Mouse (Mus musculus) ES-Bruce4 (cell line): ENCODE measurements around the gene 9130213A22Rik. TPM values are rescaled to one million over a fixed set of nuclear protein-coding genes. Genes with fewer than 3 reads are reported as not detected.

Experiments
- H3K27ac ChIP-seq: 2 replicates; pipeline ENCODE4 v1.5.1; 2012; ENCODE audit warnings: low read length, inconsistent platforms; ENCODE audit not compliant: insufficient read depth
- H3K27me3 ChIP-seq: 2 replicates; pipeline ENCODE4 v1.6.1; 2012; ENCODE audit warnings: mild to moderate bottlenecking, low read length, inconsistent platforms; ENCODE audit not compliant: control insufficient read depth, poor library complexity, insufficient read depth, severe bottlenecking
- H3K36me3 ChIP-seq: 2 replicates; pipeline ENCODE4 v1.6.1; 2012; ENCODE audit warnings: inconsistent platforms, mild to moderate bottlenecking, low read length, moderate library complexity; ENCODE audit not compliant: control insufficient read depth, poor library complexity, insufficient read depth, severe bottlenecking
- H3K4me1 ChIP-seq: one replicate; pipeline ENCODE4 v1.8.1; 2011; ENCODE audit warnings: low read length; ENCODE audit not compliant: control insufficient read depth, insufficient read depth
- H3K4me3 ChIP-seq: 2 replicates; pipeline ENCODE4 v1.5.1; 2011; ENCODE audit warnings: low read depth, mild to moderate bottlenecking, low read length
- H3K9ac ChIP-seq: 2 replicates; pipeline ENCODE4 v1.6.1; 2012; ENCODE audit warnings: low read depth, mild to moderate bottlenecking, inconsistent platforms; ENCODE audit not compliant: poor library complexity, severe bottlenecking
- H3K9me3 ChIP-seq: replicated peaks from 2 replicates; pipeline ENCODE4 v1.6.1; 2012; ENCODE audit warnings: mild to moderate bottlenecking, low read length, inconsistent platforms; ENCODE audit not compliant: control insufficient read depth, poor library complexity, insufficient read depth, severe bottlenecking
- CTCF ChIP-seq: IDR thresholded peaks from one replicate; pipeline ENCODE4 v1.8.1; 2011; ENCODE audit warnings: low read depth, low read length
- EP300 ChIP-seq: IDR thresholded peaks from 2 replicates; pipeline ENCODE4 v1.6.1; 2011; ENCODE audit warnings: low read depth, low read length; ENCODE audit not compliant: insufficient read depth
- POLR2A ChIP-seq: IDR thresholded peaks from one replicate; pipeline ENCODE4 v1.8.1; 2011; ENCODE audit warnings: low read length; ENCODE audit not compliant: insufficient read depth
- polyA plus RNA-seq: library from polyadenylated mRNA; stranded (reverse); fragments of >200 nt; gene quantifications from 2 replicates; pipeline ENCODE4 v1.2.4, GENCODE M21; 2011; ENCODE audit warnings: low read depth; ENCODE audit not compliant: missing spikeins, insufficient read depth, insufficient read length

Gene 9130213A22Rik
- polyA plus RNA-seq, 1 experiment = not detected

DNA sequence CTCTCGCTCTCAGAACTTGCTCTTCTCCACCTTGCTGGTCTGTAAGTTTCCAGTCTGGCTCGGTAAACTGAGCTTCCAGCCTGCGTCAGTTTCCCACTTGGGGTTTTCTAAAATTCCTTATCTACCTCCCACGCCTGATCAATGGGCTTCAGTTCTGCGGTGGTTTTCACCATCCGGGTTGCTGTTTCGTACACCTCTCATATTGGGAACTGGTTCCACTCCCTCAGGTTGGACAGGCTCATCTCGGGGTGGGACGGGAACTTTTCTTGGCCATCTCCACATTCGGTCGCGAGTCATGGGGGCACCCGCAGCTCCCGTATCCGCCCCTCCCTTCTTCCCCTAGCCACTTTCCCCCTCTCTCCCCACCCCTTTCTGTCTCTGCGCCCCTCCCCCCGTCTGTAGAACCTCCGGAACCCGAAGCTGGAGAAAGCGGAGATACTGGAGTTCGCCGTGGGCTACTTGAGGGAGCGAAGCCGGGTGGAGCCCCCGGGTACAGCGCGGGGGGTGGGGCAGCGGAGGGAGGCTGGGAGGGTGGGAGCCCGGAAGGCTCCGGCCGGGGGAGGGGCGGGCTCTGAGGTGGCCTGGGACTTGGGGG, 551 bp downstream of the 9130213A22Rik start:
- Histone ChIP-seq H3K27ac (no peak overlapping the region), H3K4me1 (peaks cover 2% of the 10 kb centered on the region), H3K36me3 (no peaks in the 10 kb centered on the region), H3K27me3 (peaks cover 20% of the 10 kb centered on the region), H3K4me3 (peak overlapping the region; percentile 89), H3K9ac (peak overlapping the region; percentile 73), H3K9me3 (no peaks in the 10 kb centered on the region)
- TF ChIP-seq CTCF (no peak), POLR2A (no peak), EP300 (no peak)

DNA sequence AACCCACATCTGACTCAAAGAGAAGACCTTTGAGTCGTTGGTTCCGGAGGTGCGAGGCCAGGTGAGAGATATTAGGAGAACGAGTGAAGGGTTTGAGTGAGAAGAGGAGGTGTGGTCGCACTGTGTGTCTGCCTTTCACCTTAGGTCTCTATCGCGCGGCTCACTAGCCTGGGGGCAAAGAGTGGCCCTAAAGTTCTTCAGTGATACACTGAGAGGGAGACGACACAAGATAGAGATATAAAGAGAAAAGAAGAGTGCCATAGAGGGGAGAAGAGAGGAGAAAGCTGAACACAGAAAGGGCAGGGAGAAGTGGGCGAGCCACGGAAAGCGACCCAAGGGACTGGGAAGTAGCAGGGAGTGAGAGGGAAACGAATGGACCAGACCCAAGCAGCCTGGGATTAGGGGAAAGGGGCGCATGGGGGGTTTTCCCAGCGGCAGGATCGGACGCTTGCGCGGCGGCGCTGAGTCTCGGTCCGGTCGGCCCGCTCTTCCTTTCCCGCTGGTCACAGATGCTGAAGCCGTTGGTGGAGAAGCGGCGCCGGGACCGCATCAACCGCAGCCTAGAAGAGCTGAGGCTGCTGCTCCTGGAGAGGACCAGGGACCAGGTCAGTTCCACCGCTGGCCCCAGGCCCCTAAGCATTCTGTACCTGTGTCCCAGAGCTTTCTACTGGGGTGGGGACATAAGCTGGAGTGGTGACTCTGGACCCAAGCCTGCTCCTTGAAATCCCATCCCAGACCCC, 1.2 kb downstream of the 9130213A22Rik start:
- Histone ChIP-seq H3K9me3 (no peaks in the 10 kb centered on the region), H3K36me3 (no peaks in the 10 kb centered on the region), H3K4me3 (peak overlapping the region; percentile 89), H3K4me1 (no peaks in the 10 kb centered on the region), H3K9ac (peak overlapping the region; percentile 73), H3K27me3 (peaks cover 22% of the 10 kb centered on the region), H3K27ac (no peak overlapping the region)
- TF ChIP-seq POLR2A (no peak), CTCF (no peak), EP300 (no peak)

DNA sequence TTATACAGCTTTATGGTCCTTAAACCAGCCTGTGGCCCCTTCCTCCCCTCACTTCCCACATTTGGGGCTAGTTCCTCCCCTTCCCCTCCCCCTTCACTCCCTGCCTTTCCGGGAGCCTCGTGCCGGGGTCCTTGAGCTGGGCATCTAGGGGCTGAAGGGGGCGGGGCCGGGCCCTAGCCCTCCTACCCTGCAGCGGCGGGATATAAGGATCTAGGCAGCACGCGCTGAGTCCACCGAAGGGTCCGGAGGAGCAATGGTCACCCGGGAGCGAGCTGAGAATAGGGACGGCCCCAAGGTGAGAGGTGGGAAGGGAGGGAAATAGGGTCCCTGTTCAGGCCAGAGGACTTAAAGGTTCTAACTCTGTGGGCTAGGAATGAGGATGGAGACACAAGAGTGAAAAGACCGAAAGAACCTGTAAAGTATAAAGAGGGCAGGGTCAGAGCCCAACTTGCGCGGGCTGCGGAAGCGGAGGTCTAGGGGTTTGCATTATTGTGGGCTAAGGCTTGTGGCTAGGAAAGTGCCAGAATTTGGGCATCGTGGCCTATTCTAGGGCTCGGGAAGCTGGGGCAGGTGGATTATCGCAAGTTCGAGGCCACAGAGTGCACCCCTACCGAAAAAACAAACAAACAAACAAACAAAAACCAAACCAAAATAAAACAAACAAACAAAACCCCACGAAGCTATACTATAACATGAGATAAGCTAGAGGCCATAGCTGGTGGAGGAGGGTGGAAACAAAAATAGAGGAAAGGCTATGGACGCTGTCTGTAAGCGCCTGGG, 2.0 kb downstream of the 9130213A22Rik start, which contains the start of gene Hes7:
Gene Hes7 (plus strand): TSS at position 184 of the 780 bp plus-strand sequence.
- no peak for TF ChIP-seq CTCF
- TF ChIP-seq POLR2A = no peak
- TF ChIP-seq EP300 = no peak
- peak within 1 kb of the TSS; percentile 89 for H3K4me3 ChIP-seq
- no peaks in the 10 kb centered on the region for H3K36me3 ChIP-seq
- H3K9ac ChIP-seq = peak within 1 kb of the TSS; percentile 73
- no peak within 1 kb of the TSS for H3K27ac ChIP-seq
- no peaks in the 10 kb centered on the region for H3K9me3 ChIP-seq
- H3K27me3 ChIP-seq = peaks cover 22% of the 10 kb centered on the region
- no peaks in the 10 kb centered on the region for H3K4me1 ChIP-seq

DNA sequence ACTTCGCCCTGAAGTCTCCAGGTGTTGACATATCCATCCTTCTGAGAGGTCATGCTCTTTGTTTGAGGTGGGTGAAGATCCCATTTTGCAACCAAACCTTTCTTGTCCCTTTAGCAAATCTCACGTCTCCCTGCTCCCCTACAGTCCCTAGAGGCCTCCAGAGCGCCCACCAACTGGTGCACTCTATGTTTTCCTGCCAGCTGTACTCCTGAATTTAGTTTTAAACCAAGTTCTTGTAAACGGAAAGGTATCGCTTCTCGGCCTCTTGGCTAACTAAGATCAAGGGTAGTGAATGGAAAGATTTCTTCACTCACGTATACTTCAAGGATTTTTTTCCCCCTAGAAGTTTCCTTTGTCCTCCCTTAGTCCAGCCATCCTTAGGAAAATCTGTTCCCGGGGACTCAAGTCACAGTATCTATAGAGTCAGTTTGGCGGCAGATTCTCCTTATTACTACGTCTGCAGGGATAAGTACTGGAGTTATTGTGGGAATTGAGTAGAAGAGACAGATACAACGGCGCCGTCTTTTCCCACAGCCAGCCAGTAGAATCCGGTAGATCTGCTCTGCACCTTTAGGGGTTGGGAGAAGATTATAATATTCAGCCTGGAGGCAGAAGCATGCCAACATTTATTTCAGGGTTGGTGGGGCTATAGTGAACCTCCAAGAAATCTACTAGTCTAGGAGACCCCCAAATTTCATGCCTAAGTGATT, 2.8 kb downstream of the 9130213A22Rik start:
- H3K4me3 ChIP-seq = no peak overlapping the region
- H3K36me3 ChIP-seq = no peaks in the 10 kb centered on the region
- no peaks in the 10 kb centered on the region for H3K9me3 ChIP-seq
- TF ChIP-seq CTCF (no peak), EP300 (no peak), POLR2A (no peak)
- H3K4me1 ChIP-seq = no peaks in the 10 kb centered on the region
- no peak overlapping the region for H3K9ac ChIP-seq
- H3K27me3 ChIP-seq = peaks cover 22% of the 10 kb centered on the region
- no peak overlapping the region for H3K27ac ChIP-seq

DNA sequence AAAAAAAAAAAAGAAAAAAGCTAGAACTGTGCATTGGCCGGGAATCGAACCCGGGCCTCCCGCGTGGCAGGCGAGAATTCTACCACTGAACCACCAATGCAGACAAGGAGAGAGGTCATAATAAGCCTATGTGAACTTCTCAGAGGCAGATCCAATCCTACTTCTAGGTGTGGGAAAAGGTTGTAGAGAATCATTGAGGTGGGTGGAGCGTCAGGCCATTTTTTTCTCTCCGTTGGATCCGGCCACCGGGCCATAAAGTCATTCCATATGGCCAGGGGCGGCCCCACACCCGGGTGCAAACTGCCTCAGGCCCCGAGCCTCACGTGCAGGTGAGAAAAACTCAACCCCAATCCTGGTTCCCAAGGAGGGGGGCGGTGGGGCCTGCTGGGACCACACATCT, 3.6 kb downstream of the 9130213A22Rik start:
- Histone ChIP-seq H3K4me1 (no peaks in the 10 kb centered on the region), H3K27ac (no peak overlapping the region), H3K9ac (peak overlapping the region; percentile 24; the same call in 1 of the 2 replicates), H3K4me3 (peak overlapping the region; percentile 53), H3K9me3 (no peaks in the 10 kb centered on the region), H3K27me3 (peaks cover 22% of the 10 kb centered on the region), H3K36me3 (no peaks in the 10 kb centered on the region)
- TF ChIP-seq CTCF (no peak), EP300 (no peak), POLR2A (no peak)
